Mouse (Mus musculus): Measurements from ENCODE around the gene Slc24a3. TPM values are rescaled to one million over a fixed set of nuclear protein-coding genes. Genes with fewer than 3 reads are reported as not detected.

Slc24a3 gene
- polyA plus RNA-seq, 1 experiment from 2014 or later, result 24.9 TPM

DNA sequence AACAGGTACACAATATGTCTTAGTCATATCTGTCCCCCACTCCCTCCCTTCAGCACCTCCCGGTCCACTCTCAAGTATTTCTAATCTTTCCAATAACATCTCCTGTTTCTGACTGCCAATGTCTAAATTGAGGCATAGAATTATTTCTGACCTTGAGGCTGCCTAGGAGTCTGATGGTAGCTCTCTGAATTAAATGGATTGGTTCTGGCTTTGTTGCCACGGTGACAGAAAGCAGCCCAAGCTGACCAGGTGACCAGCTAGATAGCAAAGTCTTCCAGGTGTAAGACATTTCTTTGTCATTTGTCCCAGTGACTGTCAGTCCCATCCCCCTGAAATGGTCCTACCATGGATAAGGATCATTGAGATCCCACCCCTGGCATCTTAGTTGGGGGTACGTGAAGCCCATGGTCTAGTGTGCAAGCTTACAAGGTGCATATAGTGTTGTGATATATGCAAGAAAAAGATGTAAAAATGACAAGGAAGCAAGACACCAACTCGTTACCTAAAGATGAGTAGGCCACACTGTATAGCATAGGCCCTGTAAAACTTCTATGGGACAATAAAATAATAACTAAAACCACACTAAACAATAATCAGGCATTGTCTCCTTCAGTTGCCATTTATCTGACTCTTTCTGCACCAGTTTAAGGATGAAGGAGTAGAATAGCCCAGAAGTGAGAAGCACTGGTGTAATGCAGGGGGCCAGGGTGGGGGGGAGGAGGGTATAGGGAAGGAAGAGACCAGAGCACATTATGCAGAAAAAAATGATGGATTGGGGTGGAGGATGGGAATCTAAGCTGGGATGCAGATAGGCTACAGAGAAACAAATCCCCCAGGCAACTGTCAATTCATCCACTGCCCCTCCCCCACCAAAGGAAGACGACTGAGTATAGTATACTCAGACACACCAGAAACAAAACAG is 253.7 kb downstream of the Slc24a3 start:
- H3K27me3 ChIP-seq, result no peaks in the 10 kb centered on the region
- DNase-seq (ENCODE audit: low read depth, low spot score), result no peak
- in situ Hi-C loops (cut with MboI; ENCODE audit: low pct_unique_long_range_greater_than_20kb), result no loop called here
- no peak for ATAC-seq
- ChIA-PET POLR2A (interaction anchor here (0.6 kb wide), 2 partner anchors 99 to 483 kb away, joined by 5 read pairs; no protein-coding TSS in a partner anchor), CTCF (no interaction called here)
- no peak for TF ChIP-seq CTCF (IDR thresholded peaks at IDR 0.05)

DNA sequence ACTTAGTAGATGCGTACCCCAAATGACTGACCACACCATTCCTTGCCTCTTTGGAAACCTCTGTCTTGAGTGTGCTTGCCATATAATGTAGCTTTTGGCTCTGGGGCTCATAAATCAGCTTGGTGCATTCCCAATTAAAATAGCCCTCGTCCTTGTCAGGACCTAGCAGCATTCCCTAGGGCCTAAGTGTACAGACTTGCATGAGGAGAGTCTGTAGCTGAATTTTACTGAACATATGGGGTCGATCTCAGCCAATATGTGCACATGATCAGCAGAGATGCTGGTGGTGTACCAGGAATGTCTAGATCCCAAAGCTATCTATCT is 254.3 kb downstream of the Slc24a3 start:
- TF ChIP-seq CTCF (IDR thresholded peaks at IDR 0.05), result no peak
- CTCF ChIA-PET, result no interaction called here
- DNase-seq (ENCODE audit: low read depth, low spot score), result no peak
- H3K27me3 ChIP-seq, result no peaks in the 10 kb centered on the region
- POLR2A ChIA-PET, result no interaction called here
- no peak for ATAC-seq
- in situ Hi-C loops (cut with MboI; ENCODE audit: low pct_unique_long_range_greater_than_20kb), result no loop called here

DNA sequence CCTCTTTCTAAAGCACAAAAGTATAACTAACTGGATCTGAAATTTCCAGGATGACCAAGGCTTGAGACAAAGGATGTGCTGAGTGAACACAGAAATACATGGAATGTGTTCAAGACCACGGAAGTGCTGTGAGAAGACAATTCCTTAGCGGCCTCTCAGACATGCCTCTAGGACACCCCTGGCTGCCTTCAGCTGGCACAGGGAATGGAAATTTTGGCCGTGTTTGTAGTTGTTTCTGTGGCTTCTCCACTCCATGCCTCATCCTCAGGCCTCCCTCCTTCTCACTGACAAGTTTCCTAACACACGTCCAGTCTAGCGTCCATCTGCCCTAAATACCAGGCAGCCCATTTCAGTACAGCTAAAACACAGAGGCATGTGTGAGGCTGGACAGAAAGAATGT is 262.4 kb downstream of the Slc24a3 start:
- TF ChIP-seq CTCF (IDR thresholded peaks at IDR 0.05), result no peak
- CTCF ChIA-PET, result interaction anchor here (1.3 kb wide), 1 partner anchor 12 kb away, joined by 3 read pairs; no protein-coding TSS in a partner anchor
- H3K27me3 ChIP-seq, result no peaks in the 10 kb centered on the region
- POLR2A ChIA-PET, result no interaction called here
- DNase-seq (ENCODE audit: low read depth, low spot score) (peak; percentile 53), ATAC-seq (peak; percentile 83)
- in situ Hi-C loops (cut with MboI; ENCODE audit: low pct_unique_long_range_greater_than_20kb), result no loop called here

DNA sequence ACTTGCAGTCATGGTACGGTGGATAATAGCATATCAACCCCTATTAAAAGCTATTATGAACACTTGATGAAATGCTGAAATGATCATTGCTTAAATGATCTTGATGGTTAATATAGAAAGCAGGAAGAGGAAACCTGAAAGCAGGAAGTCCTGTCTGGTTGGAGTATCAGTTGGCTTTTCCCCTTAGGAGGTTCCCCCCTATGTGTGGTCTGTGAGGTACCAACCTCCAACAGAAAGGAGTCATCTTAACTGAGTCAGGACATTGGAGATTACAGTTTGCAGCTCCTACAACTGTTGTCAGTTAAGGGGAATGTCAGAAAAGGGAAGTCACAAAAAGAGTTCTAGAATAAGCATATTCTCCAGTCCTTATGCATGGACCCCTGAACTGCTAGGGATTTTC is 266.5 kb downstream of the Slc24a3 start:
- no peak for ATAC-seq
- in situ Hi-C loops (cut with MboI; ENCODE audit: low pct_unique_long_range_greater_than_20kb), result no loop called here
- no peaks in the 10 kb centered on the region for H3K27me3 ChIP-seq
- POLR2A ChIA-PET, result interaction anchor here (0.8 kb wide), 1 partner anchor 19 kb away, joined by 3 read pairs; no protein-coding TSS in a partner anchor
- CTCF ChIA-PET, result interaction anchor here (0.6 to 1.1 kb wide), 2 partner anchors 9 to 11 kb away, joined by 3 read pairs; no protein-coding TSS in a partner anchor
- DNase-seq (ENCODE audit: low read depth, low spot score), result no peak
- TF ChIP-seq CTCF (IDR thresholded peaks at IDR 0.05), result no peak

DNA sequence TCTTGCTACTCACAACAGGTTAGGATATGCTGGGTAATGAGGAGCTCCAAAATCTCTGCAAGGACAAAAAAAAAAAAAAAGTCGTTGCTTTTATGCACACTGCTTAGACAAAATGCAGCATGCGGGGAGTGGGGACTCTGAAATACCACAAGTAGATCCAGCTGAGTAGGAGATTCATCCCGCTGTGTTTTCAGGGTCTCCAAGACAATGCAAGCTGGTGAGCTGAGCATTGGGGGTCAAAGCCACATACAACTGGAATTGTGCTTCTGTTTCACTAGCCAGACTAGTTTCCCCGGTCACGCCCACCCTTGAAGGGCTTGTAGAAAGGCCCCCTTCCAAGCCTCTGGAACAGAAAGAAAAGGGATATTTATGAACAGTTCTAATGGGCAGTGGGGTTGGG is 270.8 kb downstream of the Slc24a3 start:
- ChIA-PET POLR2A (no interaction called here), CTCF (no interaction called here)
- no peak for ATAC-seq
- no peak for DNase-seq (ENCODE audit: low read depth, low spot score)
- H3K27me3 ChIP-seq, result no peaks in the 10 kb centered on the region
- no peak for TF ChIP-seq CTCF (IDR thresholded peaks at IDR 0.05)
- in situ Hi-C loops (cut with MboI; ENCODE audit: low pct_unique_long_range_greater_than_20kb), result no loop called here

DNA sequence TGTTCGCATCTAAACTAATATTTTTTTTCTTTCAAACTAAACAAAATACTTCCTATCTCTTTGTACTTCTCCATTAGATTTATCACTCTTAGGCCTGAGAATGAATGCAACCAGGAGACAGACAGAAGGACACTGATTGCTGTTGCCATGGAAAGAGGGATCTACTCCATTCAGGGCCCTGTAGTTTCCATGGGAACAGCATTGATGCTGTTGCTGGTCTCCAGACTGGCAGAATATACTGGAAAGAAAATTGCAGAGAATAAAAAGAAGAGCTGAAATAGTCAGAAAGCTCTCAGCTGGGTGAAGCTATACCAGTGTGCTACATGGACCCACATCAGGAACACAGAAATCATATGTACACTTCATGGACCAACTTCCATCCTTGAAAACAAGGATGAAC is 272.2 kb downstream of the Slc24a3 start:
- no peak for TF ChIP-seq CTCF (IDR thresholded peaks at IDR 0.05)
- in situ Hi-C loops (cut with MboI; ENCODE audit: low pct_unique_long_range_greater_than_20kb), result no loop called here
- H3K27me3 ChIP-seq, result no peaks in the 10 kb centered on the region
- DNase-seq (ENCODE audit: low read depth, low spot score) (no peak), ATAC-seq (no peak)
- POLR2A ChIA-PET, result no interaction called here
- CTCF ChIA-PET, result interaction anchor here (1.0 kb wide), 1 partner anchor 17 kb away, joined by 3 read pairs; no protein-coding TSS in a partner anchor

DNA sequence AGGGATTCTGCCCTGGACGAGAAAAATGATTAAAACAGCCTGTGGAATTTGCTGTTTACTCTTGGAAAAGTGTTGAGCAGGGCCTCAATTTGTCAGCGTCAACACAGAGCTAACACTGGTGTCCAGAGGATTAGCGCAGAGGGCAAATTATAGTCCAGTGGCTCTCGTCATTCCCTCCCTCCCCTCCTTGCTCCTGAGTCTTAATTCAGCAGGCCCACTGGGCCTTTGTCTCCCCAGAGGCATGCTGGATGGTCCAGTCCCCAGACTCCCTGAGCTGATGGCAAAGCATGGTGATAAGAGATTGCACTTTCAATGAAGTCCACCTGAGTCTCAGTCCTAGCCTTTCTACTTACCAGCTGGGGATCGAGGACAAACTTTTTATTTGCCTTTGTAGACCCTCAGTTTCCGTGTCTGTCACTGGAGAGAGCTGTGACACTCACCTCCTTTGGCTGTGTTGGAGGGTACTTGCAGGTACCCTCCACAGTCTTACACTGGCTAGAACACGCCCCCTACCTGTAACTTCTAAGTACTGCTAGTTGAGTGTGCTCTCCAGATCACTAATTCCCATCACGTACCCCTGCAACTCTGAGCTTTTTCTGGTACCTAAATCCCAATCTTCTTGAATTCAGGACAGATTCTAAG is 289.7 kb downstream of the Slc24a3 start:
- ChIA-PET POLR2A (no interaction called here), CTCF (interaction anchor here (0.7 to 1.7 kb wide), 12 partner anchors 12 to 296 kb away, joined by 3 to 11 read pairs (median 3); partner anchors contain the start of gene Slc24a3)
- in situ Hi-C loops (cut with MboI; ENCODE audit: low pct_unique_long_range_greater_than_20kb), result no loop called here
- TF ChIP-seq CTCF (IDR thresholded peaks at IDR 0.05), result peak; percentile 68
- H3K27me3 ChIP-seq, result no peaks in the 10 kb centered on the region
- ATAC-seq (no peak), DNase-seq (ENCODE audit: low read depth, low spot score) (no peak)

DNA sequence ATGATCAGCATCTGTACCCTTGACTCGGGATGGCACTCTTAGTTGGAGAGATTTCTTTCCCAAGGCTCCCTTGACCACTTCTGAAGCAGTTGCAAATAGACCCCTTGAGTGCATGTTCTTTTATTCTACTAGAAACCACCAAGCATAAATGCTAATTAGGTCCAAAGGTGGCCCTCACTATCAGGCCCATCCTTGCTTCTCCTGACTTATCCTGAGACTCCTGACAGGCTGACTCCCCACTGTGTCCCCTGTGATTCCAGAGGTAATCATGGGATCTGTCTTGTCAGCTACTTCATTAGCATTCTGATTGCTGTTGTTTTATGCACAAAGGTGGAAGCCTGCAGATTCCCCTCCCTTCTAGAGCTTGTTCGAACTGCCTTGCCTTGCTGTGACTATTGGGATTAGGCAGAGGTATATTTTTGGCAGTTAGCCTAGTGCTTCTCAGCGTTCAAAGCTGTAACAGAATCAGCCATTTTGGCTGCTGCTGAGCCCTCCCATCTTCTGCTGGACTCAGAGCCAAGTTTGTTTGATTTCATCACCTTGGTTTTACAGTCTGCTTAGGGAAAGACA is 293.4 kb downstream of the Slc24a3 start:
- POLR2A ChIA-PET, result no interaction called here

DNA sequence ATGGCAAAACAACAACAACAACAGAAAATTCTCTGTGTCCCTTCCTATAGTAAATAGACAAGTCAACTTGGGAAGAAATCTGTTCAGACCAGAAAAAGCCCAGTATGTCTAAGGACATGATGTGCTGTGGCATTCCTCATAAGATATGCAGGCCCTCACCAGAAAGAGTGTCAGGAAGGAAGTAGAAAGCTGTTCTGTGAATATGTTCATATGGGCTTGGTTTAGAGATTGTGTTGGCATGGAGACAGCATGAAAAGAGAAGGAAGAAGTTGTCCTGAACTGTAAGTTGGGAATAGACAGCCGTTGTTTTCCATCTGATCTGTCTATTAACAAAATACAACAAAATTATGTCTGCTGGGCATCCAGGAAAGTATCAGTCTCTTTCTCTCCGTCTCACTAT is 294.7 kb downstream of the Slc24a3 start:
- ATAC-seq, result no peak
- DNase-seq (ENCODE audit: low read depth, low spot score), result no peak
- POLR2A ChIA-PET, result no interaction called here
- H3K27me3 ChIP-seq, result no peaks in the 10 kb centered on the region
- in situ Hi-C loops (cut with MboI; ENCODE audit: low pct_unique_long_range_greater_than_20kb), result loop anchor here (5.0 kb wide), 1 partner anchor 295 kb away; the partner anchor contains the start of gene Slc24a3
- CTCF ChIA-PET, result no interaction called here
- TF ChIP-seq CTCF (IDR thresholded peaks at IDR 0.05), result no peak

More for the DNA sequence above, 293.4 kb downstream of the Slc24a3 start:
- no peaks in the 10 kb centered on the region for H3K27me3 ChIP-seq
- ATAC-seq, result no peak
- DNase-seq (ENCODE audit: low read depth, low spot score), result no peak
- no peak for TF ChIP-seq CTCF (IDR thresholded peaks at IDR 0.05)
- in situ Hi-C loops (cut with MboI; ENCODE audit: low pct_unique_long_range_greater_than_20kb), result loop anchor here (5.0 kb wide), 1 partner anchor 294 kb away; the partner anchor contains the start of gene Slc24a3
- CTCF ChIA-PET, result interaction anchor here (0.6 to 1.6 kb wide), 2 partner anchors 11 to 43 kb away, joined by 3 to 4 read pairs; no protein-coding TSS in a partner anchor

DNA sequence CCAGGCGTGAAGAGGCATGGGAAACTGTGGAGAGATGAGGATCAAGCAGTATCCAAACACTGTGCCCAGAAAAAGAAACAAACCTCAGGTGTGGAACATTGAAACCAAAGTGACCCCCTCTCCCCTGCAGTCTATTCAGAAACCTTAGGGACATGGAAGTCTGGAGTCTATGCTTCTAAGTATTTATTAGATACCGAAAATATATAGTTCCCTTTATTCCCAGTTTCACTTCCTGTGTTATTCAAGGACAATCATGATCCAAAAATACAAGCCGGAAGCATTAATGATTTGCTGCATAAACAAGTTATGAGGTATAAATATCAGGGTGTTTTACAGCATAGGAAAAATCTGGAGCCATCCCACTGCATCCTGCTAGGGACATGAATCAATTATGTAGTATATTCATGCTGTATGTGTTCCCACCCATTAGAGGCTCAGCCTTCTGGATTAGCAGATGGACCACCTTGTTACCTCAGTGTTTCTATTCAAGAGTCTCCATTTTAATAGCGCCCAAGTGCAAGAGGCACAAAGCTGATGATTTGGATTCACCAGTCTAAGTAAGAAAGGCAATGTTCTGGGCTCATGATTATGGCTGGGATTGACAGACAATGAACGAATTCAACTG is 301.3 kb downstream of the Slc24a3 start:
- POLR2A ChIA-PET, result no interaction called here
- CTCF ChIA-PET, result no interaction called here
- in situ Hi-C loops (cut with MboI; ENCODE audit: low pct_unique_long_range_greater_than_20kb), result no loop called here
- no peak for DNase-seq (ENCODE audit: low read depth, low spot score)
- ATAC-seq, result no peak
- H3K27me3 ChIP-seq, result no peaks in the 10 kb centered on the region
- no peak for TF ChIP-seq CTCF (IDR thresholded peaks at IDR 0.05)
